Mouse (Mus musculus): ENCODE results near the gene Tex26. TPM values are rescaled to one million over a fixed set of nuclear protein-coding genes. Genes with fewer than 3 reads are reported as not detected.

Gene Tex26
- polyA plus RNA-seq, 1 experiment from 2014 or later, result 0.74 TPM

- CTCF ChIA-PET, result interaction anchor here (2.5 kb wide), 1 partner anchor 11 kb away, joined by 14 read pairs; no protein-coding TSS in a partner anchor
- no peak for TF ChIP-seq CTCF (IDR thresholded peaks at IDR 0.05)
- no peak for DNase-seq (ENCODE audit: low read depth, low spot score)
- ATAC-seq, result no peak
- in situ Hi-C loops (cut with MboI; ENCODE audit: low pct_unique_long_range_greater_than_20kb), result no loop called here
- H3K27me3 ChIP-seq, result no peaks in the 10 kb centered on the region
- POLR2A ChIA-PET, result no interaction called here
These were observed 9.9 kb upstream of the Tex26 start for GRCm38 (mm10) chr5:149429541-149429940.

DNA sequence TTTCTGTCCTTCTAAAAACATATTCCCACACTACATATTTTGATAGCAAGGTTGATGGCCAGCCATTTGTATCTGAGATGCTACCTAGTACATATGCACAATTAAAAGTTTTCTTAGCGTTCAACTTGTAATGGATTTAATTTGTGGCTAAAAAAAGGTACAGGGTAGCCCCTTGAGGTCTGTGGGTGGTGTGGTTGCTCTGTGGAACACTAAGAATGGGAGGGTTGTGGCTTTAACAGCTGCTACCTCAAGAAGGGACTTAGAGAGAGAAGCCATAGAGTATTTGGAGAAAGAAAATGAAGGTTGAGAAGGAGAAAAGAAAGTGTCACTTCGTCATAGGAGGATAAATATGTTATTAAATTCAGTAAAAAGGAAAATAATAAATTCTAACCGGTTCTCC lies 8.5 kb upstream of the Tex26 start:
- no peaks in the 10 kb centered on the region for H3K27me3 ChIP-seq
- ATAC-seq, result no peak
- CTCF ChIA-PET, result no interaction called here
- DNase-seq (ENCODE audit: low read depth, low spot score), result no peak
- in situ Hi-C loops (cut with MboI; ENCODE audit: low pct_unique_long_range_greater_than_20kb), result no loop called here
- TF ChIP-seq CTCF (IDR thresholded peaks at IDR 0.05), result no peak
- POLR2A ChIA-PET, result no interaction called here

- ATAC-seq (no peak), DNase-seq (ENCODE audit: low read depth, low spot score) (no peak)
- no peaks in the 10 kb centered on the region for H3K27me3 ChIP-seq
- TF ChIP-seq CTCF (IDR thresholded peaks at IDR 0.05), result no peak
- CTCF ChIA-PET, result no interaction called here
- POLR2A ChIA-PET, result no interaction called here
- in situ Hi-C loops (cut with MboI; ENCODE audit: low pct_unique_long_range_greater_than_20kb), result no loop called here
These were observed 5.8 kb upstream of the Tex26 start for GRCm38 (mm10) chr5:149433618-149434017.

- in situ Hi-C loops (cut with MboI; ENCODE audit: low pct_unique_long_range_greater_than_20kb), result no loop called here
- TF ChIP-seq CTCF (IDR thresholded peaks at IDR 0.05), result no peak
- ChIA-PET POLR2A (no interaction called here), CTCF (no interaction called here)
- no peak for DNase-seq (ENCODE audit: low read depth, low spot score)
- no peaks in the 10 kb centered on the region for H3K27me3 ChIP-seq
- no peak for ATAC-seq
These were observed 5.2 kb upstream of the Tex26 start for GRCm38 (mm10) chr5:149434141-149434690.

GRCm38 (mm10) chr5:149436541-149436940 lies 2.9 kb upstream of the Tex26 start:
- no peak for ATAC-seq
- DNase-seq (ENCODE audit: low read depth, low spot score), result no peak
- in situ Hi-C loops (cut with MboI; ENCODE audit: low pct_unique_long_range_greater_than_20kb), result no loop called here
- no peak for TF ChIP-seq CTCF (IDR thresholded peaks at IDR 0.05)
- CTCF ChIA-PET, result interaction anchor here (0.9 to 1.6 kb wide), 3 partner anchors 17 to 36 kb away, joined by 3 to 5 read pairs (median 3); no protein-coding TSS in a partner anchor
- POLR2A ChIA-PET, result no interaction called here
- no peaks in the 10 kb centered on the region for H3K27me3 ChIP-seq

DNA sequence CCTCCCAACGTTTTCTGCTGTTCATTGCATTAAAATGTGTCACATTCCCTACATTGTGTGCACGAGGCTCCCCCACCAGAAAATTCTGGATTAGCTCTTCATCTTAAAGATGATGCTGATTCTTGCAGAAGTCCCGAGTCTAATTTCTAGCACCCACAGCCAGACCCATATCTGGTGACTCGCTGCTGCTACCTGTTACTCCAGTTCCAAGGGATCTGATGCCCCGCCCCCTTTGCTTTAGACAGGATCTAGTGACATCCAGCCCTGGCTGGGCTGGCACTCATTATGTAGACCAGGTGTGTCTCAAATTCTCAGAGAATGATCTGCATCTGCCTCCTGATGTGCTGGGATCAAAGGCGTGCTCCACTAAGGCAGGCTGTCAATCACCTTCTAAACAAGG lies 2.3 kb upstream of the Tex26 start:
- in situ Hi-C loops (cut with MboI; ENCODE audit: low pct_unique_long_range_greater_than_20kb), result no loop called here
- DNase-seq (ENCODE audit: low read depth, low spot score) (no peak), ATAC-seq (no peak)
- TF ChIP-seq CTCF (IDR thresholded peaks at IDR 0.05), result no peak
- CTCF ChIA-PET, result interaction anchor here (0.9 kb wide), 1 partner anchor 35 kb away, joined by 3 read pairs; no protein-coding TSS in a partner anchor
- no peaks in the 10 kb centered on the region for H3K27me3 ChIP-seq
- POLR2A ChIA-PET, result no interaction called here

DNA sequence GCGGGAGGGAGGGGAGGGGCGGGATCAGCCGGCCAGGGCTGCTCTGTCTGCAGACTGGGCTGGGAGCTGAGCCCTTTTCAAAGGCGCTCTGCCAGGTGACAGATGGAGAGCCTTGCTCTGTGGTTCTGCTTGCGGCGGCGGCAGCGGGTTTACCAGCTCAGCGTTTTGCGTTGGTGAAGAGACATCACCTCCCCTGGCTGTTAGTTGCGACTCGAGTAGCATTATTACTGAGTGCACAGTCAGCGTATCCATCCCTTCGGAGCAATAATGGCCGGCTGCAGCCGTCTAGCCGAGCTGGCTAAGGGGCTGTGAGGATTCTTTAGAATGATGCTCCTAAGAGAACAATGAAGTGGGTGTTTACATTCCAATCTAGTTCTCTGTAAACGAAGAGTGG lies 717 bp downstream of the Tex26 start:
- no peaks in the 10 kb centered on the region for H3K27me3 ChIP-seq
- POLR2A ChIA-PET, result interaction anchor here (1.1 kb wide), 1 partner anchor 63 kb away, joined by 4 read pairs; no protein-coding TSS in a partner anchor
- peak; percentile 64 for ATAC-seq
- DNase-seq (ENCODE audit: low read depth, low spot score), result no peak
- in situ Hi-C loops (cut with MboI; ENCODE audit: low pct_unique_long_range_greater_than_20kb), result no loop called here
- no peak for TF ChIP-seq CTCF (IDR thresholded peaks at IDR 0.05)
- CTCF ChIA-PET, result interaction anchor here (1.1 to 1.5 kb wide), 2 partner anchors 21 to 65 kb away, joined by 4 read pairs; no protein-coding TSS in a partner anchor

DNA sequence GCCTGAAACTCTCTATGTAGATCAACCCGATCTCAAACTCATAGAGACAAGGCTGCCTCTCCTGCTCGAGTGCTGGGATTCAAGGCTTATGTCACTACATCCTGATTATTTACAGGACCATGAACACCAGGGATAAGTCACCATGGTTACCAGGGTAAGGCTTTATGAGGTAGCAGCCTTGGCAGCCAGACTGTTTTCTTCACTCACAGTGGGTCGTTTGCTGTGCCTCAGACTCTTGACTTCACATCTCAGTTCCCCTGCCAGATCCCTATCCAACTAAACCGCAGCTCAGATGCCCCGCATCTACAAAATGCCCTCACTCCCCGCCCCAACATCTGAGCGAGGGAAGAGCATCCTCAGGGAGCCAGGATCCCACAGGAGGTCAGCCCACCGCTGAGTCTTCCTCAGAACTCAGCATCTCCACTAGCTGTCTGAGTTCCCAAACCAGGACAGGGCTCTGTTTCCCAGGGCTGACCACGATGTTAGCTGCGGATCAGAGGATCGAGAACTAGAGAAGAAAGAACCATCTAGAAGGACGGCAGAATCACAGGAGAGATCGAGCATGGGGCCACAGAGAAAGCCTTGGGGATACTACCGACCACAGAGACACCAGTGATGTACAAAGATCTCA lies 2.3 kb downstream of the Tex26 start:
- CTCF ChIA-PET, result no interaction called here
- TF ChIP-seq CTCF (IDR thresholded peaks at IDR 0.05), result no peak
- no peak for ATAC-seq
- no peak for DNase-seq (ENCODE audit: low read depth, low spot score)
- in situ Hi-C loops (cut with MboI; ENCODE audit: low pct_unique_long_range_greater_than_20kb), result no loop called here
- POLR2A ChIA-PET, result no interaction called here
- H3K27me3 ChIP-seq, result no peaks in the 10 kb centered on the region

DNA sequence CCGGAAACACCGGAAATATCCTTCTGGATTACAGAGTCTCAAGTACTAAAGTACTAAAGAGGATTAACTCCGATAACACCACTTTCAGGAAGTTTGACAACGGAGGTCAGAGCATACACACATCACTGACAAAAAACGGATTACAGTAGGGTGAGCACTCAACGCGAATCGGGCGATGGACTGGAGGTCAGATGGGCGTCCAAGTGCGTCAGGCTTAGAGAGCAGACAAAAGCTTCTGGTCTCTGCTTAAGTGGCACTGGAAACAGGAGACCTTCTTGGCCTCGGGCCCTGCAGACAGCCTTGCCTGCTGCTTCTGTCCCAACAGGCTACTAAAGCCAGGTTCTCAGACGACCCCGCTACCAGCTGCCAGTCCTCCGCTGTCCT lies 2.8 kb downstream of the Tex26 start:
- in situ Hi-C loops (cut with MboI; ENCODE audit: low pct_unique_long_range_greater_than_20kb), result no loop called here
- DNase-seq (ENCODE audit: low read depth, low spot score) (no peak), ATAC-seq (no peak)
- ChIA-PET POLR2A (interaction anchor here (0.7 kb wide), 1 partner anchor 169 kb away, joined by 3 read pairs; no protein-coding TSS in a partner anchor), CTCF (no interaction called here)
- no peak for TF ChIP-seq CTCF (IDR thresholded peaks at IDR 0.05)
- no peaks in the 10 kb centered on the region for H3K27me3 ChIP-seq

- no peak for TF ChIP-seq CTCF (IDR thresholded peaks at IDR 0.05)
- no peak for ATAC-seq
- in situ Hi-C loops (cut with MboI; ENCODE audit: low pct_unique_long_range_greater_than_20kb), result no loop called here
- CTCF ChIA-PET, result interaction anchor here (1.8 to 2.3 kb wide), 3 partner anchors 9 to 26 kb away, joined by 4 to 10 read pairs (median 6); no protein-coding TSS in a partner anchor
- no peaks in the 10 kb centered on the region for H3K27me3 ChIP-seq
- no peak for DNase-seq (ENCODE audit: low read depth, low spot score)
- POLR2A ChIA-PET, result interaction anchor here (0.7 kb wide), 1 partner anchor 18 kb away, joined by 4 read pairs; no protein-coding TSS in a partner anchor
These were observed 5.0 kb downstream of the Tex26 start for GRCm38 (mm10) chr5:149444451-149444850.

DNA sequence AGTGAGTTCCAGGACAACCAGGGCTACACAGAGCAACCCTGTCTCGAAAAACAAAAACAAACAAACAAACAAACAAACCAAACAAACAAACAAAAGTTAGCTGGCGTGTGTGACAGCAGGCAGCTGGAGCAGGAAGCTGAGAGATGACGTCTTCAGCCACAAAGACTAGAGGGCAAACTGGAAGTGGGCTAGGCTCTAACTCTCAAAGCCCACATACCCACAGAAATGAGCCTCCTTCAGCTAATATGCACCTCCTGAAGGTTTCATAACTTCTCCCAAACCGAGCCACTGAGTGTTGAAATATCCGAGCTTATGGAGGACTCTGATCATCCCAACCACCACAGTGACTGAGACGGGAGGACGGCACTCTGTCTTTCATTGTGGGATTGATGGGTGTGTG lies 7.0 kb downstream of the Tex26 start:
- POLR2A ChIA-PET, result no interaction called here
- H3K27me3 ChIP-seq, result no peaks in the 10 kb centered on the region
- ATAC-seq, result no peak
- CTCF ChIA-PET, result interaction anchor here (0.6 to 1.3 kb wide), 3 partner anchors 11 to 28 kb away, joined by 3 read pairs; no protein-coding TSS in a partner anchor
- no peak for DNase-seq (ENCODE audit: low read depth, low spot score)
- in situ Hi-C loops (cut with MboI; ENCODE audit: low pct_unique_long_range_greater_than_20kb), result no loop called here
- no peak for TF ChIP-seq CTCF (IDR thresholded peaks at IDR 0.05)

Measured in Patski (cell line).